Mouse (Mus musculus) spleen, adult 12 weeks (tissue): Measurements from ENCODE around the gene Apol7b.

ENCODE experiments used
- DNase-seq: peaks from one replicate; pipeline ENCODE4 v3.0.0; 2022; ENCODE audit warnings: low spot score

Gene Apol7b

GRCm38 (mm10) chr15:77384340-77385030 is 62.8 kb downstream of the Apol7b start:
- DNase-seq = no peak

- DNase-seq = no peak
Measured at GRCm38 (mm10) chr15:77382880-77383279, 64.4 kb downstream of the Apol7b start.

GRCm38 (mm10) chr15:77382271-77382850 is 64.9 kb downstream of the Apol7b start:
- DNase-seq = no peak

- no peak for DNase-seq
Measured at GRCm38 (mm10) chr15:77381481-77381880, 65.8 kb downstream of the Apol7b start.

GRCm38 (mm10) chr15:77379921-77380320 is 67.4 kb downstream of the Apol7b start:
- no peak for DNase-seq

- DNase-seq = no peak
Measured at GRCm38 (mm10) chr15:77377419-77377818, 69.9 kb downstream of the Apol7b start.

- DNase-seq = no peak
Measured at GRCm38 (mm10) chr15:77376920-77377319, 70.4 kb downstream of the Apol7b start.
